Mouse (Mus musculus): ENCODE measurements around the gene Maml3. TPM values are rescaled to one million over a fixed set of nuclear protein-coding genes. Genes with fewer than 3 reads are reported as not detected.

Maml3 gene
- polyA plus RNA-seq, 1 experiment from 2014 or later: 5.4 TPM

GRCm38 (mm10) chr3:51841177-51841576, 263.7 kb downstream of the Maml3 start:
- ATAC-seq (ENCODE audit: insufficient number of reproducible peaks, insufficient read depth, low FRiP score, low TSS enrichment, low read depth): no peak
- Histone ChIP-seq H3K4me1 (replicated peaks) (peaks cover 4% of the 10 kb centered on the region), H3K4me3 (replicated peaks) (no peak overlapping the region), H3K27me3 (no peaks in the 10 kb centered on the region), H3K36me3 (no peaks in the 10 kb centered on the region), H3K27ac (no peak overlapping the region), H3K4me2 (no peak overlapping the region), H3K9me3 (no peaks in the 10 kb centered on the region), H3K9ac (replicated peaks) (no peak overlapping the region)
- 61% methylated on average over 6 of the region's 6 CpGs for WGBS

GRCm38 (mm10) chr3:51840095-51840805, 264.6 kb downstream of the Maml3 start:
- no peaks in the 10 kb centered on the region for H3K9me3 ChIP-seq
- H3K4me2 ChIP-seq: no peak overlapping the region
- no peak overlapping the region for H3K9ac ChIP-seq (replicated peaks)
- H3K4me3 ChIP-seq (replicated peaks): no peak overlapping the region
- no peaks in the 10 kb centered on the region for H3K27me3 ChIP-seq
- no peak for ATAC-seq (ENCODE audit: insufficient number of reproducible peaks, insufficient read depth, low FRiP score, low TSS enrichment, low read depth)
- H3K4me1 ChIP-seq (replicated peaks): peaks cover 4% of the 10 kb centered on the region
- 86% methylated on average over 13 of the region's 13 CpGs for WGBS
- H3K36me3 ChIP-seq: no peaks in the 10 kb centered on the region
- H3K27ac ChIP-seq: no peak overlapping the region

GRCm38 (mm10) chr3:51839353-51839715, 265.5 kb downstream of the Maml3 start:
- Histone ChIP-seq H3K36me3 (no peaks in the 10 kb centered on the region), H3K9ac (replicated peaks) (no peak overlapping the region), H3K9me3 (no peaks in the 10 kb centered on the region), H3K4me1 (replicated peaks) (peaks cover 4% of the 10 kb centered on the region), H3K27ac (no peak overlapping the region), H3K4me2 (no peak overlapping the region), H3K4me3 (replicated peaks) (no peak overlapping the region), H3K27me3 (no peaks in the 10 kb centered on the region)
- ATAC-seq (ENCODE audit: insufficient number of reproducible peaks, insufficient read depth, low FRiP score, low TSS enrichment, low read depth): no peak
- 75% methylated on average over 5 of the region's 5 CpGs for WGBS

GRCm38 (mm10) chr3:51838696-51839352, 266.1 kb downstream of the Maml3 start:
- 53% methylated on average over 5 of the region's 5 CpGs for WGBS
- Histone ChIP-seq H3K36me3 (no peaks in the 10 kb centered on the region), H3K4me3 (replicated peaks) (no peak overlapping the region), H3K9ac (replicated peaks) (no peak overlapping the region), H3K27me3 (no peaks in the 10 kb centered on the region), H3K4me1 (replicated peaks) (peaks cover 4% of the 10 kb centered on the region), H3K4me2 (no peak overlapping the region), H3K9me3 (no peaks in the 10 kb centered on the region), H3K27ac (no peak overlapping the region)
- no peak for ATAC-seq (ENCODE audit: insufficient number of reproducible peaks, insufficient read depth, low FRiP score, low TSS enrichment, low read depth)

- no peaks in the 10 kb centered on the region for H3K27me3 ChIP-seq
- H3K4me3 ChIP-seq (replicated peaks): no peak overlapping the region
- H3K4me1 ChIP-seq (replicated peaks): no peaks in the 10 kb centered on the region
- no peaks in the 10 kb centered on the region for H3K36me3 ChIP-seq
- ATAC-seq (ENCODE audit: insufficient number of reproducible peaks, insufficient read depth, low FRiP score, low TSS enrichment, low read depth): no peak
- no peak overlapping the region for H3K9ac ChIP-seq (replicated peaks)
- WGBS: 88% methylated on average over 15 of the region's 15 CpGs
- H3K27ac ChIP-seq: no peak overlapping the region
- no peak overlapping the region for H3K4me2 ChIP-seq
- H3K9me3 ChIP-seq: no peaks in the 10 kb centered on the region
Observed at GRCm38 (mm10) chr3:51832985-51833384, 271.9 kb downstream of the Maml3 start.

- WGBS: 88% methylated on average over 9 of the region's 9 CpGs
- no peak overlapping the region for H3K4me3 ChIP-seq (replicated peaks)
- no peaks in the 10 kb centered on the region for H3K36me3 ChIP-seq
- no peaks in the 10 kb centered on the region for H3K27me3 ChIP-seq
- no peaks in the 10 kb centered on the region for H3K9me3 ChIP-seq
- no peak overlapping the region for H3K4me2 ChIP-seq
- H3K9ac ChIP-seq (replicated peaks): no peak overlapping the region
- no peak for ATAC-seq (ENCODE audit: insufficient number of reproducible peaks, insufficient read depth, low FRiP score, low TSS enrichment, low read depth)
- H3K4me1 ChIP-seq (replicated peaks): peaks cover 3% of the 10 kb centered on the region
- H3K27ac ChIP-seq: no peak overlapping the region
Observed at GRCm38 (mm10) chr3:51830821-51831429, 274.0 kb downstream of the Maml3 start.

GRCm38 (mm10) chr3:51825530-51825929, 279.3 kb downstream of the Maml3 start:
- no peaks in the 10 kb centered on the region for H3K9me3 ChIP-seq
- 55% methylated on average over 10 of the region's 10 CpGs for WGBS
- no peak overlapping the region for H3K4me2 ChIP-seq
- no peak overlapping the region for H3K9ac ChIP-seq (replicated peaks)
- peaks cover 7% of the 10 kb centered on the region for H3K4me1 ChIP-seq (replicated peaks)
- H3K4me3 ChIP-seq (replicated peaks): no peak overlapping the region
- no peaks in the 10 kb centered on the region for H3K27me3 ChIP-seq
- H3K36me3 ChIP-seq: no peaks in the 10 kb centered on the region
- no peak for ATAC-seq (ENCODE audit: insufficient number of reproducible peaks, insufficient read depth, low FRiP score, low TSS enrichment, low read depth)
- no peak overlapping the region for H3K27ac ChIP-seq

GRCm38 (mm10) chr3:51824506-51824905, 280.4 kb downstream of the Maml3 start:
- Histone ChIP-seq H3K4me2 (no peak overlapping the region), H3K9ac (replicated peaks) (no peak overlapping the region), H3K9me3 (no peaks in the 10 kb centered on the region), H3K27me3 (no peaks in the 10 kb centered on the region), H3K36me3 (no peaks in the 10 kb centered on the region), H3K4me3 (replicated peaks) (no peak overlapping the region), H3K27ac (no peak overlapping the region), H3K4me1 (replicated peaks) (peaks cover 7% of the 10 kb centered on the region)
- no peak for ATAC-seq (ENCODE audit: insufficient number of reproducible peaks, insufficient read depth, low FRiP score, low TSS enrichment, low read depth)
- WGBS: 91% methylated on average over 9 of the region's 9 CpGs

GRCm38 (mm10) chr3:51821551-51821950, 283.3 kb downstream of the Maml3 start:
- H3K4me3 ChIP-seq (replicated peaks): no peak overlapping the region
- peaks cover 7% of the 10 kb centered on the region for H3K4me1 ChIP-seq (replicated peaks)
- H3K4me2 ChIP-seq: no peak overlapping the region
- no peaks in the 10 kb centered on the region for H3K9me3 ChIP-seq
- no peak overlapping the region for H3K9ac ChIP-seq (replicated peaks)
- H3K27me3 ChIP-seq: no peaks in the 10 kb centered on the region
- ATAC-seq (ENCODE audit: insufficient number of reproducible peaks, insufficient read depth, low FRiP score, low TSS enrichment, low read depth): no peak
- no peaks in the 10 kb centered on the region for H3K36me3 ChIP-seq
- WGBS: 90% methylated on average over 10 of the region's 10 CpGs
- H3K27ac ChIP-seq: peak overlapping the region; percentile 31; the same call in 1 of the 2 replicates

- no peaks in the 10 kb centered on the region for H3K9me3 ChIP-seq
- no peaks in the 10 kb centered on the region for H3K4me1 ChIP-seq (replicated peaks)
- H3K27me3 ChIP-seq: no peaks in the 10 kb centered on the region
- H3K9ac ChIP-seq (replicated peaks): no peak overlapping the region
- WGBS: 85% methylated on average over 7 of the region's 7 CpGs
- ATAC-seq (ENCODE audit: insufficient number of reproducible peaks, insufficient read depth, low FRiP score, low TSS enrichment, low read depth): no peak
- H3K4me3 ChIP-seq (replicated peaks): no peak overlapping the region
- no peak overlapping the region for H3K27ac ChIP-seq
- no peak overlapping the region for H3K4me2 ChIP-seq
- H3K36me3 ChIP-seq: no peaks in the 10 kb centered on the region
Observed at GRCm38 (mm10) chr3:51819109-51819508, 285.8 kb downstream of the Maml3 start.

GRCm38 (mm10) chr3:51817919-51818318, 287.0 kb downstream of the Maml3 start:
- no peaks in the 10 kb centered on the region for H3K4me1 ChIP-seq (replicated peaks)
- H3K9ac ChIP-seq (replicated peaks): no peak overlapping the region
- H3K27ac ChIP-seq: no peak overlapping the region
- no peaks in the 10 kb centered on the region for H3K36me3 ChIP-seq
- H3K4me2 ChIP-seq: no peak overlapping the region
- WGBS: 90% methylated on average over 15 of the region's 15 CpGs
- H3K9me3 ChIP-seq: no peaks in the 10 kb centered on the region
- ATAC-seq (ENCODE audit: insufficient number of reproducible peaks, insufficient read depth, low FRiP score, low TSS enrichment, low read depth): no peak
- H3K27me3 ChIP-seq: no peaks in the 10 kb centered on the region
- no peak overlapping the region for H3K4me3 ChIP-seq (replicated peaks)

All from limb, embryonic 12.5 days (tissue).